Mouse (Mus musculus) ovary, postnatal 10 days (tissue): Measurements from ENCODE around the gene Ptprd.
"Not testable (repeated sequence)": the region's sequence is repeated elsewhere in the genome, so short reads cannot be mapped to it uniquely, and the experiment has no call there.

Experiments
- DNase-seq: peaks from one replicate; pipeline ENCODE4 v3.0.0; 2022; ENCODE audit warnings: low spot score

The Ptprd gene

DNA sequence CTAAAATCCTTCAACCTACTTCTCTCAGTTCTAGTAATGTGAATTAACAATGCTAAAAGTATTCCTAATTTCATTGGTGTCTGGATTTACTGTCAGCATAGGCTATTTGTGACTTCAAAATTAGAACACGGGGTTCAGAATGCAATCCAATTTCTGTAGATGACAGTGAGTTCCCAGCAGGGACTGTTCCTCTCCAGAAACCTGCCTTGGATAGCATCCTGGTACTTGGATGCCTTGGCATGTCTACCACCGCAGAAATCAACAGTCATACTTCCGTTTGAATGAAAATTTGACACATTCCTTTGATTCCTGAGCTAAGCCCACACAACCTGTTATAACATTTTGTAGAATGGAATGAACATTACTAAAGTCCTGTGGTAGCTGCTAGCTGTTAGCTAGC lies 2018.3 kb downstream of the Ptprd start:
- no peak for DNase-seq

GRCm38 (mm10) chr4:76192031-76192430 lies 2019.7 kb downstream of the Ptprd start:
- DNase-seq, result no peak

DNA sequence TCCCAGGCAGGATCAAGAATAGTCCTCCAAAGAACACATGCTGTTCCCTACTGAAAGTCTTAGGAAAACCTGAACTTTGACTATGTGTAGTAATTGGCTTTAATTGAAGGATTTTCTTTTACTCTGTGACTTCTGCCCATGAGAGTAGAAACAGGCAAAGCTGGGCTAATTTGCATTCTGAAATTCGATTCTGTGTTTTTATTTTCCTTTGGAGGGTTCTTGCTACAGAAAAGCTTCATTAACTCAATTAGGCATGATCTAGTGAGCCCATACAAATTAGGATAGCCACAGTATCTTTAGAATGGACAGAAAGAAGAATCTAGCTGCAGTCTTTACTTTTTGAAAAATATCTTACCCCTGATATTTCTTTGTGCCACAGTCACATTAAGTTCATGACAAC lies 2021.0 kb downstream of the Ptprd start:
- no peak for DNase-seq

DNA sequence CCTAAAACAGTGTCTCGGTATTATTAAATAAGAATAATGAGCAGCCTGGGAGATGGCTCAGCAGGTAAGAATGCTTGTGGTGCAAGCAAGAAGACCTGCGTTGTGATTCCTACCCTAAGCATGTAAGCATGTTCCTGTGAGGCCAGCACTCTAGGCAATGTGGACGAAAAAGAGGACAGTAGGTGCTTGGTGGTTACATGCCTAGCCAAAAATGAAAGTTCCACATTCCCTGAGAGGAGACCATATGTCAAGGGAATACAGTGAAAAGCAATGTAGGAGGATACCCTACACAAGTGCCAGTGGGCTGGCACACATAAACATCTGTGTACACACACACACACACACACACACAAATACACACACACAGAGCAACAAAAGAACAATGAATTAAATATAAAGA lies 2028.7 kb downstream of the Ptprd start:
- DNase-seq, result no peak

DNA sequence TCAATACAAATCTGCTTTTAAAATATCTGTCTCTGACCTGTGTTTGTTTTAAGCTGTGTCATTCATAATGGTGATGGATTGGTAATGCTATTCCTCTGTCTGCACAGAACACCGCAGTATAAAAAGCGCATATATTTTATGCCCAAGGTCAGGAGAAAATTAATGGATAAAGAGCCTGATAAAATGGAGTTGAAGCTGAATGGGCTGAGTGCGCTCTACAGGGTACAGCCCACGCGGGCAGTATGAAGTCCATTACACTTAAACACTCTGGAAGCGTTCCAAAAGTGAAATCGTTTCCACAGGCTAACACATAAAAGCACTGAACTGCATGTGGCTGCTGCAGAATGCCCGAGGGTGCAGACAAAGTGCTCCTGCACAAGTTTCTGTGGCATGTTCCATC lies 2032.3 kb downstream of the Ptprd start:
- no peak for DNase-seq

DNA sequence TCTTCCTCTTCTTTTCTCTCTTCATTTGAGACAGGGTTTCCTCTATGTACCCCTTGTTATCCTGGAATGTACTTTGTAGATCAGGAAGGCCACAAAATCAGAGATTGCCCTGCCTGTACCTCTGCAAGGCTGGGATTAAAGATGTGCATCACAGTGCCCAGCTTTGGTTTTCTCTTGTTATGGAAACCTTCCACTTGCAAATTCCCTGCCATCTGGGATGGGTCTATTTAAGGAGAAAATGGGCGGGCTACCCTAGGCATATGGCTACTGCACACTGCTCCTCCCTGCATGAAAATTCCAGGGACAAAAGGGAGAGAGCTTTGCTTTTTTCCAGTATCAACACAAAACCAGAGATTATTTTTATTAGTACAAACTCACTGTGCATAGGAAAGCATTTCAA lies 2036.7 kb downstream of the Ptprd start:
- DNase-seq, result no peak

GRCm38 (mm10) chr4:76155750-76156149 lies 2056.0 kb downstream of the Ptprd start:
- no peak for DNase-seq

DNA sequence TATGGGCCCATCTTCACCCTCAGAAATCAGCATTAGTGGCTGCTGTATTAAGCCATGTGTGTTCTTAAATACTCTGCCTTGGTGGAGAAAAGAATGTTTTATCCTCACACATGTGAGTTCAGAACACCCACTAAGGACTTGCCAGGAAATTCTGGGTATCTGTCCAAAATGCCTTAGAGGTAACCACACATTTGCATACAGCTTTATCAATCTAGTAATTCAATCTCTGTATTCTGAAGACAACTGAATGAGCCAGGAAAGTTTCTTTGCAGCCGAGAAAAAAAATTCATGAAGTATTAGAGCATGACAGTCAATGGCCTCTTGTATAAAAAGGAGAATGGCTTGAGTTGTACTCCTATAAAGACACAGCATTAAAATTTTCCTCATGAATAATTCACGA lies 2057.6 kb downstream of the Ptprd start:
- no peak for DNase-seq

DNA sequence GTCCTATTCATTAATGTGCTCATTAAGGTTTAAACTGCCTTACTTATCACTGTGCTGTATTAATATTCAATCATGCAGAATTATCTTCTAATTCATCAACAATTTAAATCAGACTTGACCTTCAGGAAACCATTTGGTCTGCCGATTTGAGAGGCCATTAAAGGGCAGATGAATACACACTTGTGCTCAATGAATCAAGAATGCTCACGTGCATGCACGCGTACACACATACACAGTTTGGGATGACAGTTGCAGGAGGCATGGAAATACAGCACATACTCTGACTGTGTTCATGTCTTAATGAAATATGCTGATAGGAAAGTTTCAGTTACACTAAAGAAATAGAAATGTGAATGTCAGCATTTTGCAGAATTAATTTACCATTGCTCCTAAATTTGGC lies 2066.8 kb downstream of the Ptprd start:
- DNase-seq, result no peak

DNA sequence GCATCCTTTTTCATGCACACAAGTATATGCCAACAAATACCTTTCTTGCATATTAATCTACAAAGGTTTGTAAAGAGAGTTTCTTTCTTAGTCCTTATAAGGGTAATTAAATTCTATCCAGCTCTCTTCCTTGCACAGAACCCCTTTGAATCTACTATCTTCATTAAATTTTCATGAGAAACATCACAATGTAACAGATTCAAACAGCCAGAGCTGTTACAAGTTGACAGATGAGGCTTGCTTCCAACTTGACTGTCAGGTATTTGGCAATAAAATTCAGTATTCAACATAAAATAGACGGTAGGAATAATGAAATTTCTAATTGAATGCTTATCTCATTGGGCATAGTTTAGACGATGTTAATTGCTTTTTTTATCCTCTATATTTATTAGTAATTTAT lies 2067.4 kb downstream of the Ptprd start:
- no peak for DNase-seq

DNA sequence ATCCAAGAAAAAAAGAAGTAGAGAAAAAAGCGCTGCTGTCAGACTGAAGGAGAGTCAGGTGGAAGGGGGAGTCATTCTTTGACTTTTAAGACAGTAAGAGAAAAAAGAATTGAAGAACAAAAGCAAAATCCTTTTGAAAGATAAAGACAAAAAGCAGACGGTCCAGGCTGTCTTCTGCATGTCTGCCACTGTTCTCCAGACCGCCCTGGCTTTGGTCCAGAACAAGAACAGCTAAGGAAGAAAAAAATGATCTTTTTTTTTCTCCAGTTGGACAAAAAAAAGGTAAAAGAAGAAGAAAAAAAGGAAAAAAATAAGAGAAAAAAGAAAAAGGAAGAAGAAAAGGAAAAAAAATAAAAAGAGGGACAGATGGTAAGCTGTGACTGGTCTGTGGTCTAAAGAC lies 2073.9 kb downstream of the Ptprd start:
- DNase-seq, result no peak

- DNase-seq, result no peak
These were observed 2075.1 kb downstream of the Ptprd start for GRCm38 (mm10) chr4:76136625-76137024.

- DNase-seq, result no peak
These were observed 2119.9 kb downstream of the Ptprd start for GRCm38 (mm10) chr4:76091845-76092244.

- no peak for DNase-seq
These were observed 2121.9 kb downstream of the Ptprd start for GRCm38 (mm10) chr4:76089866-76090265.

- DNase-seq, result no peak
These were observed 2135.7 kb downstream of the Ptprd start for GRCm38 (mm10) chr4:76076051-76076450.

GRCm38 (mm10) chr4:76073286-76073685 lies 2138.5 kb downstream of the Ptprd start:
- DNase-seq, result no peak

GRCm38 (mm10) chr4:76071720-76072119 lies 2140.0 kb downstream of the Ptprd start:
- DNase-seq, result no peak

- DNase-seq, result no peak
These were observed 2154.9 kb downstream of the Ptprd start for GRCm38 (mm10) chr4:76056836-76057235.

DNA sequence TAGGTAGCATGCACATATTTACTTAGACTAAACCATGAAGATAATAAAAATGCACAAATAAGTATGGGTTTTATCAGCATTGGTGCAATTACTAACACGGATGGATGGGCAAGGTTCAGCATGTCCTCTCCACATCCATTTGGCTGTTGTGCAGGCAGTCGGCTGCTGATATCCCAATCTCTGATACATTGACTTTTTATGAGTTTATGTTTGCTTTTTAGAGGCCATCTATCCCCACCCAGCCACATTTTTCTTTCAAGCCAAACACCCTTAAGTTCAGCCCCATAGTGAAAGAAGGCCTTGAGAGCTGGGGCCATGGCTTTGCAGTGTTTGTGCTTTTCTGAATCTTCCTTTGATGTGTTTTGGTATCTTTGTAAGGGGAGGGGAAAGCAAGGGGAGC lies 2166.1 kb downstream of the Ptprd start:
- no peak for DNase-seq

DNA sequence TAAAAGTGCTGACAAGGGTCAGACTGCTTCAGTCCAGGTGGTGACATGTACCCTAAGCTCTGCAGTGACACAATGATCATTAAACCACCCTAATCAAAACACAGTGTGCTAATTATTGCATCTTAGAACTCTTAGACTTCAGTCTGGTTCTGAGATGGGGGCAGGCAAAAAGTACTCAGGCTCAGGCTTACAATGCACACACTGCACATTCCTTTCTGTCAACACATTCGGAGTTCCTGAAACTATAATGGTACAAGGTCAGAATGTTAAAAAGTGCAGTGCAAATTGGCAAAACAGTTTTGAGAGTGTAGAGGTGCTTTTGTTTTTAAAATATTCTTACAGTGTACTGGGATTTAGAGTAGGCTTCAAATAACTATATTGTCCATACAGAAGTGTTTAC lies 2167.0 kb downstream of the Ptprd start:
- no peak for DNase-seq

DNA sequence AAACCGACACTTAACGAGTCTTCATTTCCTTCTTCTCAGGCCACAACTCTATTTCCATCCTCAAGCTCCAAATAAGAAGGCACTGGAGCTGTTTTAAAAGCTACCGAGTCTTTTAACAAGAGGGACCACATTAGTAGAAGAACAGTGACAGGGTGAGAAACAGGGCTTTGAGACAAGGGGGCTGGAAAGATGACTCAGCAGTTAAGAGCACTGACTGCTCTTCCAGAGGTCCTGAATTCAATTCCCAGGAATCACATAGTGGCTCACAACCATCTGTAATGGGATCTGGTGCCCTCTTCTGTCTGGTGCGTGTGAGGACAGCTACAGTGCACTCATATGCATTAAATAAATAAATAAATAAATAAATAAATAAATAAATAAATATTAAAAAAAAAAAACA lies 2174.6 kb downstream of the Ptprd start:
- DNase-seq, result not testable (repeated sequence)

DNA sequence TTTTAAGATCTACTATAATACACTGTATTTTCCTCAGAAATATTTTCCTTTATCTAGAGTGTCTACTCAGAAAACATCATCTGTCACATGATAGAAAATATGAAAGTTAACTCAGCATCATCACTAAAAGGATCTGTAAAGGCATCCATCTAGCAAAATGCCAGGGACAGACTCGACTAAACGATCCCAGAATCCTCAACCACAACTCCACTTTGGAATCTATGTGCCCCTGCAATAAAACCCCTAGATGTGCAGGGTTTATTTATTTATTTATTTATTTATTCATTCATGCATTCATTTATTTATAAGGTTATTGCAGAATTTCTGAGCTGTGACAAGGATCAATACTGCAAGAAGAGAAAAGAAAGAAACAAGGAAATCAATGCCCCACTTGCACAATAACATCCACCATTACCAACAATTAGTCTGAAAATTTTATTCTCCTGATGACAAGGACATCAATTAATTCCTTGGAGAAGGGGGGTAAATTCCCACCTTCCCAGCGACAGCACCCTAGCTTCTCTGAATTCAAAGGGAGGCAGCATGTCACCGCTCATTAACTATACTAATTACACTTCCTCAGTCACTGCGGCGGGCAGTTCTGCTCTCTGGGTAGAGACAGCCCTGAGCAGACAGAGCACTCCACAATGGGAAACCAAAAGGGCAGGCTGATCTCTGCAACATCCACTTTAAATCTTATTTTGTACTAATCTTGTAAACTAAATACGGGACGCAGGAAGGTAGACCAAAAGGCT lies 2186.0 kb downstream of the Ptprd start:
- no peak for DNase-seq

GRCm38 (mm10) chr4:76024502-76024821 lies 2187.3 kb downstream of the Ptprd start:
- DNase-seq, result no peak

DNA sequence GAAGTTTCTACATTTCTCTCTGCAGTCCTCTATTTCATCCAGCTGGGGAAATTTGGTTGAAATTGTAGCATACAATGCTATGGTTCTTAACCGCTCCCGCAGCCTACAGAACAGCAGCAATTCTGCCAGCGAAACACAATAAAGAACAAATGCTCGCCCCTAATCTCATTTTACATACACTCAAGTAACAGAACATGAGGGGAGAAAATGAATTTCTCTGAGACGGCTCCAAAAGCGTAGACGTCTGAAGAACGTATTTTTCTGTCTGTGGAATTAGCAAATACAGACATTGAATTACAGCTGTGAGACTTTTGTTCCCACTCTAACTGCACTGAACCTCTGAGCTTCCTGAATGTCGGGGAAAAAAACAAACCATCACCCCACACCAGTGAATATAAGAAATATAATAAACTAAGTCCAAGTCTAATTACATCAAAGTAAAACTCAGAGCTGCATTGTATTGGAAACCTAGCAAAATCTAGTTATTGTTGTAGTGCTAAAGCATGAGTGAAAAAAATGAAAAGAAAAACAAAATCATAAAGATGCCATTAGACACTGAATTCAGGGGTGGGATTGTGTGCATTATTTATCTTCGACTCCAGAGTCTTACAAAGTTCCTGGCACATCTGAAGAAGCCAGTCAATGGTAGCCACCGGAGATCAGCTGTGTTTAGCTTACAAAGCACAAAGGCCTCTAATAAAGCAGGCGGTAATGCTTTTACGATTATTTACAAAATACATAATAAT lies 2187.8 kb downstream of the Ptprd start:
- DNase-seq, result no peak
